Mouse (Mus musculus) neural tube, embryonic 15.5 days (tissue): Measurements from ENCODE around the gene Rps6. TPM values are rescaled to one million over a fixed set of nuclear protein-coding genes. Genes with fewer than 3 reads are reported as not detected.

Experiments
- ATAC-seq: fragments of 200-750 bp; cut with Nextera tagmentation; 2 replicates; pipeline ENCODE4 v1.8.0; 2017; ENCODE audit warnings: mild to moderate bottlenecking, moderate TSS enrichment, moderate library complexity; ENCODE audit not compliant: low FRiP score
- H3K27ac ChIP-seq: fragments of 300-500 bp; sonication (generic); replicated peaks from 2 replicates; pipeline ENCODE4 v1.5.1; 2015; ENCODE audit warnings: mild to moderate bottlenecking, inconsistent platforms
- H3K27me3 ChIP-seq: fragments of 300-500 bp; sonication (generic); replicated peaks from 2 replicates; pipeline ENCODE4 v1.6.1; 2015; ENCODE audit warnings: inconsistent platforms
- H3K36me3 ChIP-seq: fragments of 300-500 bp; sonication (generic); 2 replicates; pipeline ENCODE4 v1.6.1; 2015; ENCODE audit warnings: inconsistent platforms
- H3K4me1 ChIP-seq: fragments of 300-500 bp; sonication (generic); 2 replicates; pipeline ENCODE4 v1.6.1; 2015; ENCODE audit warnings: inconsistent platforms
- H3K4me2 ChIP-seq: fragments of 300-500 bp; sonication (generic); 2 replicates; pipeline ENCODE4 v1.6.1; 2015; ENCODE audit warnings: inconsistent platforms, mild to moderate bottlenecking, moderate library complexity
- H3K4me3 ChIP-seq: fragments of 300-500 bp; sonication (generic); replicated peaks from 2 replicates; pipeline ENCODE4 v1.5.1; 2015; ENCODE audit warnings: mild to moderate bottlenecking, inconsistent platforms
- H3K9ac ChIP-seq: fragments of 300-500 bp; sonication (generic); replicated peaks from 2 replicates; pipeline ENCODE4 v1.6.1; 2015; ENCODE audit warnings: mild to moderate bottlenecking, inconsistent platforms
- H3K9me3 ChIP-seq: fragments of 300-500 bp; sonication (generic); replicated peaks from 2 replicates; pipeline ENCODE4 v1.6.1; 2016; ENCODE audit warnings: inconsistent platforms
- WGBS: fragments of 180-500 bp; shearing (Covaris S2); methylation state at CpG from one replicate; pipeline ENCODE4 v1.1.7; 2015; ENCODE audit warnings: mixed read lengths; 5-methylcytosine and 5-hydroxymethylcytosine counted together
- polyA plus RNA-seq: library from polyadenylated mRNA; unstranded; fragments of >200 nt; fragmentation: Nextera tagmentation; extraction: Ambion mirVana; gene quantifications from 2 replicates; pipeline ENCODE4 v1.2.1, GENCODE M21; 2015

The Rps6 gene
- polyA plus RNA-seq, result 338 and 471 TPM in 2 replicates

- Histone ChIP-seq H3K9ac (peak within 1 kb of the TSS; percentile 96), H3K4me2 (peak within 1 kb of the TSS; percentile 60), H3K27me3 (no peaks in the 10 kb centered on the region; the same call in 1 of the 2 replicates), H3K36me3 (peaks cover 28% of the 10 kb centered on the region), H3K9me3 (no peaks in the 10 kb centered on the region), H3K27ac (peak within 1 kb of the TSS; percentile 95), H3K4me3 (peak within 1 kb of the TSS; percentile 85), H3K4me1 (peaks cover 18% of the 10 kb centered on the region)
- ATAC-seq, result peak; percentile 100
- WGBS, result under 1% methylated on average over 66 of the region's 68 CpGs
Observed at GRCm38 (mm10) chr4:86857113-86858069, at the start of gene Rps6. Gene Rps6, minus strand, starts transcription at chr4:86857412.

- Histone ChIP-seq H3K4me2 (no peak overlapping the region), H3K4me1 (no peaks in the 10 kb centered on the region), H3K27me3 (no peaks in the 10 kb centered on the region), H3K9me3 (no peaks in the 10 kb centered on the region), H3K27ac (no peak overlapping the region), H3K9ac (no peak overlapping the region), H3K36me3 (no peaks in the 10 kb centered on the region), H3K4me3 (no peak overlapping the region)
- ATAC-seq, result no peak
- 89% methylated on average over 1 of the region's 1 CpGs for WGBS
Observed at GRCm38 (mm10) chr4:86905869-86906268, 48.7 kb upstream of the Rps6 start.

- H3K4me3 ChIP-seq, result no peak overlapping the region
- no peaks in the 10 kb centered on the region for H3K4me1 ChIP-seq
- no peak overlapping the region for H3K27ac ChIP-seq
- H3K9me3 ChIP-seq, result no peaks in the 10 kb centered on the region
- ATAC-seq, result no peak
- no peak overlapping the region for H3K9ac ChIP-seq
- no peaks in the 10 kb centered on the region for H3K36me3 ChIP-seq
- no peak overlapping the region for H3K4me2 ChIP-seq
- H3K27me3 ChIP-seq, result no peaks in the 10 kb centered on the region
- WGBS, result 36% methylated on average over 3 of the region's 3 CpGs
Observed at GRCm38 (mm10) chr4:86904969-86905368, 47.8 kb upstream of the Rps6 start.

GRCm38 (mm10) chr4:86902351-86902750, 45.1 kb upstream of the Rps6 start:
- no peak for ATAC-seq
- Histone ChIP-seq H3K4me2 (no peak overlapping the region), H3K4me1 (no peaks in the 10 kb centered on the region), H3K27me3 (no peaks in the 10 kb centered on the region), H3K9ac (no peak overlapping the region), H3K4me3 (no peak overlapping the region), H3K27ac (no peak overlapping the region), H3K36me3 (no peaks in the 10 kb centered on the region), H3K9me3 (no peaks in the 10 kb centered on the region)
- 62% methylated on average over 6 of the region's 6 CpGs for WGBS

- no peaks in the 10 kb centered on the region for H3K27me3 ChIP-seq
- 64% methylated on average over 14 of the region's 14 CpGs for WGBS
- no peak overlapping the region for H3K4me2 ChIP-seq
- no peak for ATAC-seq
- no peaks in the 10 kb centered on the region for H3K4me1 ChIP-seq
- H3K36me3 ChIP-seq, result no peaks in the 10 kb centered on the region
- H3K9me3 ChIP-seq, result no peaks in the 10 kb centered on the region
- H3K4me3 ChIP-seq, result no peak overlapping the region
- no peak overlapping the region for H3K27ac ChIP-seq
- no peak overlapping the region for H3K9ac ChIP-seq
Observed at GRCm38 (mm10) chr4:86898791-86899474, 41.7 kb upstream of the Rps6 start.

- no peak overlapping the region for H3K4me3 ChIP-seq
- 82% methylated on average over 7 of the region's 7 CpGs for WGBS
- no peaks in the 10 kb centered on the region for H3K9me3 ChIP-seq
Observed at GRCm38 (mm10) chr4:86897411-86897810, 40.2 kb upstream of the Rps6 start.

GRCm38 (mm10) chr4:86887879-86888278, 30.7 kb upstream of the Rps6 start:
- Histone ChIP-seq H3K9me3 (no peaks in the 10 kb centered on the region), H3K4me1 (no peaks in the 10 kb centered on the region), H3K27ac (no peak overlapping the region), H3K36me3 (0 out of 2 replicates have a peak, but pooled peaks cover 3% of the 10 kb centered on the region), H3K4me2 (no peak overlapping the region), H3K27me3 (no peaks in the 10 kb centered on the region), H3K4me3 (no peak overlapping the region), H3K9ac (no peak overlapping the region)
- no peak for ATAC-seq
- 73% methylated on average over 5 of the region's 5 CpGs for WGBS

More at GRCm38 (mm10) chr4:86897411-86897810, 40.2 kb upstream of the Rps6 start:
- Histone ChIP-seq H3K9ac (no peak overlapping the region), H3K27ac (no peak overlapping the region), H3K4me1 (no peaks in the 10 kb centered on the region), H3K27me3 (no peaks in the 10 kb centered on the region), H3K4me2 (no peak overlapping the region), H3K36me3 (no peaks in the 10 kb centered on the region)
- ATAC-seq, result no peak

GRCm38 (mm10) chr4:86886160-86886878, 29.1 kb upstream of the Rps6 start:
- Histone ChIP-seq H3K4me2 (peak overlapping the region; percentile 42), H3K27ac (no peak overlapping the region), H3K36me3 (0 out of 2 replicates have a peak, but pooled peaks cover 3% of the 10 kb centered on the region), H3K27me3 (no peaks in the 10 kb centered on the region), H3K4me3 (peak overlapping the region; percentile 14), H3K4me1 (no peaks in the 10 kb centered on the region), H3K9ac (no peak overlapping the region), H3K9me3 (no peaks in the 10 kb centered on the region)
- 49% methylated on average over 18 of the region's 18 CpGs for WGBS
- ATAC-seq, result no peak

GRCm38 (mm10) chr4:86885790-86886159, 28.6 kb upstream of the Rps6 start:
- Histone ChIP-seq H3K4me1 (no peaks in the 10 kb centered on the region), H3K27me3 (no peaks in the 10 kb centered on the region), H3K9ac (no peak overlapping the region), H3K9me3 (no peaks in the 10 kb centered on the region), H3K4me2 (peak overlapping the region; percentile 42), H3K36me3 (0 out of 2 replicates have a peak, but pooled peaks cover 3% of the 10 kb centered on the region), H3K4me3 (peak overlapping the region; percentile 14), H3K27ac (no peak overlapping the region)
- no peak for ATAC-seq
- 57% methylated on average over 12 of the region's 12 CpGs for WGBS

GRCm38 (mm10) chr4:86884945-86885344, 27.7 kb upstream of the Rps6 start:
- 43% methylated on average over 4 of the region's 4 CpGs for WGBS

GRCm38 (mm10) chr4:86882413-86882812, 25.2 kb upstream of the Rps6 start:
- Histone ChIP-seq H3K27ac (no peak overlapping the region), H3K4me1 (no peaks in the 10 kb centered on the region), H3K36me3 (no peaks in the 10 kb centered on the region), H3K4me2 (no peak overlapping the region), H3K27me3 (no peaks in the 10 kb centered on the region), H3K9ac (no peak overlapping the region), H3K4me3 (no peak overlapping the region), H3K9me3 (no peaks in the 10 kb centered on the region)
- WGBS, result 82% methylated on average over 2 of the region's 2 CpGs
- ATAC-seq, result no peak

More at GRCm38 (mm10) chr4:86884945-86885344, 27.7 kb upstream of the Rps6 start:
- H3K9me3 ChIP-seq, result no peaks in the 10 kb centered on the region
- no peak overlapping the region for H3K27ac ChIP-seq
- no peaks in the 10 kb centered on the region for H3K4me1 ChIP-seq
- H3K4me2 ChIP-seq, result no peak overlapping the region
- ATAC-seq, result no peak
- H3K9ac ChIP-seq, result no peak overlapping the region
- H3K27me3 ChIP-seq, result no peaks in the 10 kb centered on the region
- H3K36me3 ChIP-seq, result 0 out of 2 replicates have a peak, but pooled peaks cover 3% of the 10 kb centered on the region
- H3K4me3 ChIP-seq, result no peak overlapping the region
